Mouse (Mus musculus): ENCODE data around the gene Actg2. TPM values are rescaled to one million over a fixed set of nuclear protein-coding genes. Genes with fewer than 3 reads are reported as not detected.

The Actg2 gene
- total and polyA plus RNA-seq, 3 experiments, result 0.07 to 0.27 TPM; not detected in 1

DNA sequence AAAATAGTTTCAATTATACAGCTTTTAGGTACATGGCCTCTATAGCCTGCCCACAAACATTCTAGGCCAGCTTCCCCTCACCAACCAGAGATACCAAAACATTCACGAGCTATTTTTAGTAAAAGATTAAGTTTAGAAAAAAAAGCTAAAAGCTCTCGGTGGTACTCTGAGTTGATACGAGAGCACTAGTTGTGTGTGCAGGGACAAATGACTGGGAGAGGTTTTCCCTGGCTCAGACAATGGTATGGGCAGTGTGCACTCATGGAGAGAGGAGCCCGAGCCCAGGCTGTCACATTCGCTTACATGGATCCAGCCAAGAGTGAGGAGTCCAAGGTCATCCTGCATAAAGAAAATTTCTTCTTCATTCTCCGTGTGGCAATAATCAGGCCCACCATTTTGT, 19.9 kb upstream of the Actg2 start (continued):
- TF ChIP-seq ZC3H11A (IDR thresholded peaks at IDR 0.05; ENCODE audit: low read depth, low read length) (no peak), TAL1 (IDR thresholded peaks at IDR 0.05; ENCODE audit: low read length) (no peak)

- Histone ChIP-seq H3K9ac (ENCODE audit: control insufficient read depth, low read depth, low read length, poor library complexity, severe bottlenecking) (no peak overlapping the region), H3K9me3 (replicated peaks; ENCODE audit: insufficient read depth, low read length) (no peaks in the 10 kb centered on the region), H3K27me3 (ENCODE audit: control insufficient read depth in 1 of 2, insufficient read depth in 2 of 2, low read length in 2 of 2) (no peaks in the 10 kb centered on the region), H3K27ac (ENCODE audit: control insufficient read depth, low read depth, low read length) (no peak overlapping the region), H3K79me2 (ENCODE audit: control insufficient read depth, insufficient read depth, low read length, poor library complexity) (no peaks in the 10 kb centered on the region), H3K36me3 (ENCODE audit: control insufficient read depth in 1 of 2, insufficient read depth in 2 of 2, low read length in 2 of 2) (no peaks in the 10 kb centered on the region), H3K4me1 (ENCODE audit: control insufficient read depth in 1 of 2, insufficient read depth in 2 of 2, low read length in 2 of 2) (no peaks in the 10 kb centered on the region), H3K4me3 (ENCODE audit: control insufficient read depth in 1 of 2, insufficient read depth in 1 of 2, low read depth in 2 of 2, low read length in 2 of 2) (no peak overlapping the region)
- DNase-seq (ENCODE audit: low read depth, low spot score), result no peak
- TF ChIP-seq KAT2A (conservative IDR thresholded peaks at IDR 0.05; ENCODE audit: low read depth, low read length) (no peak), MEF2A (IDR thresholded peaks at IDR 0.05; ENCODE audit: extremely low read depth, insufficient replicate concordance, low read depth, low read length, poor library complexity, severe bottlenecking) (no peak), MYC (IDR thresholded peaks at IDR 0.05; ENCODE audit: low read depth, low read length) (no peak), NELFE (IDR thresholded peaks at IDR 0.05; ENCODE audit: low read depth, low read length) (no peak), RCOR1 (IDR thresholded peaks at IDR 0.05; ENCODE audit: low read depth, low read length) (no peak), ETS1 (IDR thresholded peaks at IDR 0.05; ENCODE audit: low read depth, low read length) (no peak), POLR2AphosphoS5 (IDR thresholded peaks at IDR 0.05; ENCODE audit: borderline replicate concordance, low read depth, low read length) (no peak), HCFC1 (IDR thresholded peaks at IDR 0.05; ENCODE audit: low read depth, low read length) (no peak), ZMIZ1 (IDR thresholded peaks at IDR 0.05; ENCODE audit: low read depth, low read length) (no peak), ZNF384 (IDR thresholded peaks at IDR 0.05; ENCODE audit: low read depth, low read length) (no peak), POLR2AphosphoS2 (IDR thresholded peaks at IDR 0.05; ENCODE audit: low read length) (no peak), E2F4 (IDR thresholded peaks at IDR 0.05; ENCODE audit: borderline replicate concordance, low read depth, low read length) (no peak), USF1 (IDR thresholded peaks at IDR 0.05; ENCODE audit: low read depth, low read length) (no peak), CHD1 (IDR thresholded peaks at IDR 0.05; ENCODE audit: low read depth, low read length) (no peak), TBP (IDR thresholded peaks at IDR 0.05; ENCODE audit: low read depth, low read length) (no peak)
Measured at GRCm38 (mm10) chr6:83548346-83548745, 12.3 kb upstream of the Actg2 start.

DNA sequence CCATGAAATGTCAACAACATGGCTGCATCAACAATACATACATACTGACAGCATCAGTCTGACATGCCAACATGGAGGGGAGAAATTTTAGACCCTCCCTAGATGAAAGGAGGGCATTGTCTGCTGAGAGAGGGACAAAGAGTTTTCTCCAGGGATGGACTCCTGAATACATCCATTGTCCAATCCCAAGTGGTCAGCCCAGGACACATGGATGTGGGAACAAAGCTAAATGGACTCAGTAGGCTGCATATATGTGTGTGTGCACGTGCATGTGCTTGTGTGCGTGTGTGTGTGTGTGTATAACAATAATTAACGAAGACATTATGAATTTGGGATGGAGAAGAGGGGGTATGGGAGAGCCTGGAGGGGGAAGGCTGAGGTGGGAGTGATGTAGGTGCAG, 9.7 kb upstream of the Actg2 start:
- Histone ChIP-seq H3K27ac (ENCODE audit: control insufficient read depth, low read depth, low read length) (no peak overlapping the region), H3K36me3 (ENCODE audit: control insufficient read depth in 1 of 2, insufficient read depth in 2 of 2, low read length in 2 of 2) (no peaks in the 10 kb centered on the region), H3K79me2 (ENCODE audit: control insufficient read depth, insufficient read depth, low read length, poor library complexity) (no peaks in the 10 kb centered on the region), H3K27me3 (ENCODE audit: control insufficient read depth in 1 of 2, insufficient read depth in 2 of 2, low read length in 2 of 2) (no peaks in the 10 kb centered on the region), H3K9me3 (replicated peaks; ENCODE audit: insufficient read depth, low read length) (no peaks in the 10 kb centered on the region), H3K4me1 (ENCODE audit: control insufficient read depth in 1 of 2, insufficient read depth in 2 of 2, low read length in 2 of 2) (no peaks in the 10 kb centered on the region), H3K4me3 (ENCODE audit: control insufficient read depth in 1 of 2, insufficient read depth in 1 of 2, low read depth in 2 of 2, low read length in 2 of 2) (no peak overlapping the region), H3K9ac (ENCODE audit: control insufficient read depth, low read depth, low read length, poor library complexity, severe bottlenecking) (no peak overlapping the region)
- TF ChIP-seq JUND (IDR thresholded peaks at IDR 0.05; ENCODE audit: low read depth, low read length), result no peak
- TF ChIP-seq KAT2A (conservative IDR thresholded peaks at IDR 0.05; ENCODE audit: low read depth, low read length), result no peak
- TF ChIP-seq POLR2A (IDR thresholded peaks at IDR 0.05; ENCODE audit: control insufficient read depth in 1 of 2, insufficient read depth in 1 of 2, low read depth in 1 of 2, low read length in 2 of 2, poor library complexity in 1 of 2), result no peak
- TF ChIP-seq MAFK (IDR thresholded peaks at IDR 0.05; ENCODE audit: borderline replicate concordance, low read depth, low read length), result no peak
- TF ChIP-seq CTCF (IDR thresholded peaks at IDR 0.05 in 2 of 3, conservative IDR thresholded peaks at IDR 0.05 in 1 of 3; ENCODE audit: control insufficient read depth in 1 of 3, insufficient read depth in 1 of 3, low read depth in 2 of 3, low read length in 3 of 3, poor library complexity in 1 of 3, severe bottlenecking in 1 of 3), result no peak
- TF ChIP-seq MYC (IDR thresholded peaks at IDR 0.05; ENCODE audit: low read depth, low read length), result no peak
- no peak for TF ChIP-seq USF1 (IDR thresholded peaks at IDR 0.05; ENCODE audit: low read depth, low read length)
- no peak for DNase-seq (ENCODE audit: low read depth, low spot score)

All from MEL (cell line).